Mouse (Mus musculus) liver, embryonic 14.5 days (tissue): ENCODE data around the gene Gas7.

ENCODE experiments used
- CTCF ChIP-seq: IDR thresholded peaks from 2 replicates; pipeline ENCODE4 v1.5.1; 2016; ENCODE audit warnings: antibody characterized with exemption, low read depth, control low read depth
- EP300 ChIP-seq: IDR thresholded peaks from 2 replicates; pipeline ENCODE4 v1.6.1; 2016; ENCODE audit warnings: antibody characterized with exemption, low read depth

DNA sequence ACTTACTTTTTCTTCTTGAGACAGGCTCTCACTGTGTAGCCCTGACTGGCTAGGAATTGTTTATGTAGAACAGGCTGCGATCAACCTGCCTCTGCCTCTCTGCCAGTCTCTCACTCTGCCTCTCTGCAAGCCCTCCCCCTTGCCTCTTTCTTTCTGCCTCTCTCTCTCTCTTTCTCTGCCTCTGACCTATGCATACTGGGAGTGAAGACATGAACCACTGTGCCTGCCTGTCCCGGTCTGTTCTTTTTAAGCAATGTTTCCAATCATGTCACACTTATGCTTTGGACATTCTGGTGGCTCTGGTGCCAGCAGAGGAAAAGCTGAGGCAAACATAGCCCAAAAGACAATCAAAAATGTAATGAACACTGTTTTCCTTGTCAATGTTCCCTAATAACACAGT is 69.5 kb downstream of the Gas7 start:
- TF ChIP-seq EP300 (no peak), CTCF (no peak)
